Mouse (Mus musculus) Muller cell, postnatal 12 days (primary cell): ENCODE results near the gene Zfp937.
"Not testable (repeated sequence)": the region's sequence is repeated elsewhere in the genome, so short reads cannot be mapped to it uniquely, and the experiment has no call there.

Source experiments
- DNase-seq: peaks from one replicate; pipeline ENCODE4 v3.0.0-alpha.2; 2015; ENCODE audit errors: inconsistent ontology term

The Zfp937 gene

GRCm38 (mm10) chr2:150217600-150218362 is at the start of gene Zfp937:
Zfp937 (plus strand) TSS chr2:150218073.
- DNase-seq: peak; percentile 57

DNA sequence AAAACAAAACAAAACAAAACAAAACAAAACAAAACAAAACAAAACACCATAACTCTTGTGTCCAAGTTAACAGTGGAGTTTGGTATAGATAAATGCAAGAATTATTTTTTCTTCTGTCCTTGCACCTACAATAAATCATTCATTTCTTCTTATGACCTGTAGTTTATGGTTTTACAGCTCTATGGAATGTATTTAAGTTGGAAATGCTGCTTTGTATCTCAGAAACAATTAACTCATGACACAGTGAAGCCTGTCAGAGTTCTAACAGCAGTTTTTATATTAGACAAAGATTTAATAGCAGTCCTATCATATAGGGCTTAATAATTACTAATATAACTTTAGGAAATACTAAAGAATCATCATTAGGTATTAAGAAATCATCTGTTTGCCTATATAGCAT is 44.0 kb upstream of the Zfp937 start:
- no peak for DNase-seq

DNA sequence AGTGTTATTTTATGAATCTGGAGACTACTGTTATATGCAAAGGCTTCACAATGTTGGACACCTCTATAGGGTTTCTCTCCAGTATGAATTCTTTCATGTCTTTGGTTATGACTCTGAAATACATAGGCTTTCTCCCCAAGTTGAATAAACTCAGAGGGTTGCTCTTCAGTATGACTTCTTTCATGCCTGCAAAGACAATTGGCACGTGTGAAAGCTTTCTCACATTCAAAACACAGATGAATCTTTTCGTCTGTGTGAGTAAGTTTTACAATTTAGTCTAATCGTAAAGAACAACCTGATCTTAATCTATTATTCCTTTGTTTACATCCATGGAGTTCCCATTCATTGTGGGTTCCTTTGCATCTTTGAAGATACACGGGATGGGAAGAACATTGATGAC is 38.3 kb upstream of the Zfp937 start, which contains the start of gene Gm10770:
Gene Gm10770, minus strand, starts transcription at position 101 of the 400 bp plus-strand sequence.
- not testable (repeated sequence) for DNase-seq

- not testable (repeated sequence) for DNase-seq
Measured at GRCm38 (mm10) chr2:150181046-150181445, 36.8 kb upstream of the Zfp937 start.

DNA sequence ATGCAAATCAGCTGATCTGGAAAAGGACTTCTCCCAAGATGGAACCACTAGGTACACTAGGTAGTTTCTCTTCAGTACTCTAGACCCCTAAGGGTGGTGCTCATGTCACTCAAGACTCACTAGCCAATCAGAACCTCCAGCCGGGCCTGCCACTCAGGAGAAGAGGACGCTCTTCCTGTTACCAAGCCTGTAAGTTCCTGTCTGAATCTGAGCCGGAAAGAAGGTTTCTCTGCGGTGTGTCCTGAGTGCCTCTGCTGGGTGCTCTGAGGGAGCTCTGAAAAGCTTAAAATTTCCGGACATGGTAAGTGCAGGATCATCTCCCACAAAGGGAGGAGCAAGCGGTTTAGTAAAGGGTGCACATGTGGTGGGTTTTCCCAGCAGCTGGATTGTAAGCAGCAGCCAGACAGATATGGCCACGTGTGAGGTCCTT is 36.3 kb upstream of the Zfp937 start, which contains the start of gene Gm14139:
Gene Gm14139, plus strand, starts transcription at position 186 of the 430 bp plus-strand sequence.
- not testable (repeated sequence) for DNase-seq

DNA sequence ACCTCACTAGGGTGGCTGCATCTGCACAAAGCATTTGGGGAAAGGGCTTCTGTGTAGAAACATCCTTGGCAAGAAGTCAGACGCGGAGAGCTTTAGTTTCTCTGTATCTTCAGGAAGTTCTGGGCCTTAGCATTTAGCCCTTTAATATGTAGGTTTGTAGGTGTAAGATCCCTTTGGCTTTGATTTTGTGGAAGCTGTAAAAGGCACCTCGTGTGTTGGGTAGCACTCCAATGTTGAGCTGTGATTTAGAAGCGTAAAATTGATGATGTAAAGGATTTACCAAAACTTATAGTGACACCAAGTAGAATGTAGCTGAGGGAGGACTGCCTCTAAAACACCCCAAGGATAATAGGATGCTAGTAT is 471 bp downstream of the Zfp937 start:
- not testable (repeated sequence) for DNase-seq

- DNase-seq: not testable (repeated sequence)
Measured at GRCm38 (mm10) chr2:150223263-150223662, 5.4 kb downstream of the Zfp937 start.

- no peak for DNase-seq
Measured at GRCm38 (mm10) chr2:150243211-150243610, 25.3 kb downstream of the Zfp937 start.

DNA sequence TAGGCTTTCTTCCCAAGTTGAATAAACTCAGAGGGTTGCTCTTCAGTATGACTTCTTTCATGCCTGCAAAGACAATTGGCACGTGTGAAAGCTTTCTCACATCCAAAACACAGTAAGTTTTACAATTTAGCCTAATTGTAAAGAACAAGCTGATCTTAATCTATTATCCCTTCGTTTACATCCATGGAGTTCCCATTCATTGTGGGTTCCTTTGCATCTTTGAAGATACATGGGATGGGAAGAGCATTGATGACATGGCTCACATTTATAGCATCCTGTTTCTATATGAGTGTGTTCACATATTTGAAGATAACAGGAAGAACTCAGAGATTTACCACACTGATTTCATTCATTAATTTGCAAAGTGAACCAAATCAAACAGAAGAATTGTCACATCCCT is 37.6 kb downstream of the Zfp937 start, which contains the start of gene Gm21994:
Gene Gm21994, minus strand, starts transcription at position 101 of the 400 bp plus-strand sequence.
- DNase-seq: not testable (repeated sequence)

GRCm38 (mm10) chr2:150256861-150257260 is 39.0 kb downstream of the Zfp937 start:
- DNase-seq: not testable (repeated sequence)

- DNase-seq: not testable (repeated sequence)
Measured at GRCm38 (mm10) chr2:150257291-150257690, 39.4 kb downstream of the Zfp937 start, which contains the start of gene Gm14124. Gm14124 (plus strand) TSS chr2:150257517.
